Mouse (Mus musculus) midbrain, embryonic 11.5 days (tissue): ENCODE data around the gene Pik3r3. TPM values are rescaled to one million over a fixed set of nuclear protein-coding genes. Genes with fewer than 3 reads are reported as not detected.

ENCODE experiments used
- ATAC-seq: fragments of 200-750 bp; cut with Nextera tagmentation; 2 replicates; pipeline ENCODE4 v1.8.0; 2017; ENCODE audit warnings: moderate TSS enrichment, moderate library complexity; ENCODE audit not compliant: low FRiP score
- DNase-seq: peaks from one replicate; pipeline ENCODE4 v3.0.0; 2015; ENCODE audit warnings: low spot score; ENCODE audit errors: missing footprints
- H3K27ac ChIP-seq: fragments of 300-500 bp; sonication (generic); 2 replicates; pipeline ENCODE4 v1.5.1; 2014; ENCODE audit warnings: low read depth, low read length
- H3K27me3 ChIP-seq: fragments of 300-500 bp; sonication (generic); 2 replicates; pipeline ENCODE4 v1.6.1; 2014; ENCODE audit warnings: mild to moderate bottlenecking, low read length, moderate library complexity, mixed read lengths; ENCODE audit not compliant: control insufficient read depth, insufficient read depth
- H3K36me3 ChIP-seq: fragments of 300-500 bp; sonication (generic); 2 replicates; pipeline ENCODE4 v1.6.1; 2014; ENCODE audit warnings: mild to moderate bottlenecking, low read length, moderate library complexity, mixed read lengths; ENCODE audit not compliant: control insufficient read depth, insufficient read depth
- H3K4me1 ChIP-seq: fragments of 300-500 bp; sonication (generic); 2 replicates; pipeline ENCODE4 v1.6.1; 2014; ENCODE audit warnings: low read length; ENCODE audit not compliant: control insufficient read depth, insufficient read depth
- H3K4me2 ChIP-seq: fragments of 300-500 bp; sonication (generic); 2 replicates; pipeline ENCODE4 v1.6.1; 2014; ENCODE audit warnings: mild to moderate bottlenecking, moderate library complexity
- H3K4me3 ChIP-seq: fragments of 300-500 bp; sonication (generic); 2 replicates; pipeline ENCODE4 v1.5.1; 2014; ENCODE audit warnings: low read depth, low read length
- H3K9ac ChIP-seq: fragments of 300-500 bp; sonication (generic); 2 replicates; pipeline ENCODE4 v1.6.1; 2014; ENCODE audit warnings: low read length
- H3K9me3 ChIP-seq: fragments of 300-500 bp; sonication (generic); 2 replicates; pipeline ENCODE4 v1.6.1; 2016; ENCODE audit warnings: low read length; ENCODE audit not compliant: control insufficient read depth
- WGBS: fragments of 180-500 bp; shearing (Covaris S2); extraction: QIAGEN DNeasy Blood & Tissue Kit; methylation state at CpG from one replicate; pipeline ENCODE4 v1.1.7; 2014; 5-methylcytosine and 5-hydroxymethylcytosine counted together
- polyA plus RNA-seq: library from polyadenylated mRNA; unstranded; fragments of >200 nt; fragmentation: Nextera tagmentation; extraction: Ambion mirVana; gene quantifications from 2 replicates; pipeline ENCODE4 v1.2.1, GENCODE M21; 2014

Gene Pik3r3
- polyA plus RNA-seq, result 70.6 and 84.1 TPM in 2 replicates

DNA sequence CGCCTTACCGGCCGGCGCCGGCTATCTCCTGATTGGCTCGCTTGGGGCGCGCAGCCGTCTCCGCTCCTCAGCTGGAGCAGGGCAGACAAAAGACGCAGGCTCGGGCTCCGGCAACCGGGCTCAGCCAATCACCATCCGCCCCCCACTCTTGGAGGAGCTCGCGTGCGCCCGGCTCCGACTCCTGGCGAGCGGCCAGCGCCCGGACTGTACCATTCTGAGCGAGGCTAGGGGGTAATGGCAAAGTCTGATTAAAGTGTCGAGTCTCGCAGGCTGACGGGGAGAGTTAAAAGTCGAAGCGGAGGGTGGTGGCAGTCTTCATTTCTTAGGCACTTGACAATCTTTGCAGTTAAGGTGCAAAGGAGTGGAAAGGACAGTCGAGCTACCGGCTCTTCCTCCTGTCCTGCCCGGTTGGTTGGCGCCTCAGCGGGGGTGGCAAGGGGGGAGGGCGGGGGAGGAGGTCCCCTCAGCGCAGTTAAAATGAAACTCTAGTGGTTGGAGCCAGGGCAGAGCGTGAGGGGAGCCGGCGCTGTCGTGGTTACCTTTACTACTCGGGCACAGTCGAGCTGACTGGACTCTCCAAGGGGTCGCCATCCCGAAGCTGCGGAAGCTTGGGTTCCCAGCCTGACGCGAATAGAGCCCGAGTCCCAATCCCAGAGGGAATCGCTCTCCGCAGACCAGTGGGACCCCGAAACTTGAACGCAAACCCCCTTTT is at the start of gene Pik3r3:
TSS of gene Pik3r3 (plus strand) at position 479 of the 712 bp plus-strand sequence.
- no peaks in the 10 kb centered on the region for H3K27me3 ChIP-seq
- H3K4me2 ChIP-seq, result peak within 1 kb of the TSS; percentile 59
- no peaks in the 10 kb centered on the region for H3K9me3 ChIP-seq
- H3K4me1 ChIP-seq, result peaks cover 3% of the 10 kb centered on the region
- under 1% methylated on average over 52 of the region's 53 CpGs for WGBS
- no peaks in the 10 kb centered on the region for H3K36me3 ChIP-seq
- peak within 1 kb of the TSS; percentile 99 for H3K27ac ChIP-seq
- H3K9ac ChIP-seq, result peak within 1 kb of the TSS; percentile 99
- DNase-seq, result peak; percentile 99
- peak; percentile 99 for ATAC-seq
- peak within 1 kb of the TSS; percentile 73 for H3K4me3 ChIP-seq

DNA sequence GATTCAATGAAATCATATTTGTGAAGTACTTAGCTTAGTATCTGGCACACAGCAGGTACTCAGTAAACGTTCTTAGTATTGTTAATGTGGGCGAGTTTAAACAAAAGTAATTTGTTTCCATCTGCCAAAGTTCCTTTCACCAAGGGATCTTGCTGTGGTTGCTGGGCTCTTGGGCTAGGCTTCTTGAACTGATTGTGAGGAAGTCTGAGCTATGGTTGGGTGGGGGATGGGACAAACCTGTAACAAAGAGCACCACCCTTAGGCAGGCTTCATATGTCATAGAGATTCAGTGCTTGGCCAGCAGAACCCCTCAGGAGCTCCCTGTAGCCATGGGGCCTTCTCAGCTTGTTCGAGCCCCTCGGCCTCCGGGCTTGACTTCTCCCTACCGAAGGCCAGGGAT is 48.3 kb upstream of the Pik3r3 start, which contains the start of the genes 1700042G07Rik and Gm49337:
TSS of gene 1700042G07Rik (plus strand) at position 301 of the 400 bp plus-strand sequence.
TSS of gene Gm49337 (plus strand) at position 313 of the 400 bp plus-strand sequence.
- Histone ChIP-seq H3K4me3 (no peak within 1 kb of the TSS), H3K27ac (no peak within 1 kb of the TSS), H3K9me3 (no peaks in the 10 kb centered on the region), H3K9ac (no peak within 1 kb of the TSS), H3K4me1 (peaks cover 10% of the 10 kb centered on the region), H3K27me3 (no peaks in the 10 kb centered on the region), H3K4me2 (no peak within 1 kb of the TSS), H3K36me3 (no peaks in the 10 kb centered on the region)
- no peak for ATAC-seq
- 87% methylated on average over 6 of the region's 6 CpGs for WGBS
- no peak for DNase-seq

DNA sequence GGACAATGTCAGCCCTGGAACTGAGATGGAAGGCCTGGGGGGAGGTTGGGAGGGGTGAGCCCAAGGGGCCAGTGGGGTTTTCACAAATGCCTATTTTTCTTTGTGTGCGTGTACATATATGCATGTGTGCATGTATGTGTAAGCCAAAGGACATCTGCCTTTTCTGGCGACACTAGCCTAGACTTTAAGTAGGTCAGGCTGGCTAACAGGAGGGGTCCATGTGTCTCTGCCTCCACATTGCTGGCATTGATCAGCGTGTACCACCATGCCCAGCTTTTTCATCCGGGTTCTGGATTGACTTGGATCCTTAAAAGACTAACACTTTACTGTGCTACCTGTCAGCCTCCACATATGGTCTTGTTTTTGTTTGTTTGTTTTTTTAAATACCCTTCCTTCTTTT is 47.7 kb upstream of the Pik3r3 start:
- H3K9ac ChIP-seq, result no peak overlapping the region
- H3K27ac ChIP-seq, result no peak overlapping the region
- H3K4me1 ChIP-seq, result peaks cover 10% of the 10 kb centered on the region
- WGBS, result 90% methylated on average over 4 of the region's 4 CpGs
- no peak overlapping the region for H3K4me2 ChIP-seq
- no peaks in the 10 kb centered on the region for H3K36me3 ChIP-seq
- DNase-seq, result no peak
- no peak overlapping the region for H3K4me3 ChIP-seq
- H3K9me3 ChIP-seq, result no peaks in the 10 kb centered on the region
- no peak for ATAC-seq
- no peaks in the 10 kb centered on the region for H3K27me3 ChIP-seq

DNA sequence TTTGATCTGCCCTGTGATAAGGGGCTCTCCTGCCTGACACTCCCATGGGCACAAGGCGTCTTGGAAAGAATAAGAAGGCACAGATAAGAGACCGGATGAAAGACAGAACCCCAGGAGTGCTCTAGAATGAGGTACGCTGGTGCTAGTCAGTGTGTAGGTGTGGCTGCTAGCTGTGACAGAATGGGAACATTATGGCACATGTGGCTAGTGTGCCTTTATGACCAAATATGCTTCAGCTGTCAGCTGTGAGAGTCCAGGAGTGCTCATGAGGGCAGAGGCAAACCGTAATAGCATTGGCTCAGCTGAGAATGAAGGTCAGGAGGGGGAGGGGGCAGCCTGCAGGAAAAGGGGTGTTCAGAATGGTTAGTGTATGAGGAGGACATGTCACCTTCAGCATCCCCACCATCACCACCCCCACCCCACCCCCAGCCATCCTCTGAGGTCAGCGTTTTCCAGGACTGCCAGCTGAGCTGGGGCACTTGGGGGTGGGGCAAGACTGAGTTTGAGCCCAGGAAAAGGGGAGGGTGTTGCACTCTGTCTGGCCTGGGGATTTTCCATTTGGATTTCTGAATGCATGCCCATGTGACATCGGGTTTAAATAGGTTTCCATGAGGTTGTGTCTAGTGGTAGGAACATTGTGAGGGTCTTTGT is 46.8 kb upstream of the Pik3r3 start:
- no peak overlapping the region for H3K4me2 ChIP-seq
- H3K27ac ChIP-seq, result no peak overlapping the region
- 50% methylated on average over 6 of the region's 6 CpGs for WGBS
- DNase-seq, result no peak
- peak; percentile 25; the same call in 1 of the 2 replicates for ATAC-seq
- no peak overlapping the region for H3K9ac ChIP-seq
- H3K4me3 ChIP-seq, result no peak overlapping the region
- H3K36me3 ChIP-seq, result no peaks in the 10 kb centered on the region
- H3K27me3 ChIP-seq, result no peaks in the 10 kb centered on the region
- peaks cover 10% of the 10 kb centered on the region for H3K4me1 ChIP-seq
- no peaks in the 10 kb centered on the region for H3K9me3 ChIP-seq

DNA sequence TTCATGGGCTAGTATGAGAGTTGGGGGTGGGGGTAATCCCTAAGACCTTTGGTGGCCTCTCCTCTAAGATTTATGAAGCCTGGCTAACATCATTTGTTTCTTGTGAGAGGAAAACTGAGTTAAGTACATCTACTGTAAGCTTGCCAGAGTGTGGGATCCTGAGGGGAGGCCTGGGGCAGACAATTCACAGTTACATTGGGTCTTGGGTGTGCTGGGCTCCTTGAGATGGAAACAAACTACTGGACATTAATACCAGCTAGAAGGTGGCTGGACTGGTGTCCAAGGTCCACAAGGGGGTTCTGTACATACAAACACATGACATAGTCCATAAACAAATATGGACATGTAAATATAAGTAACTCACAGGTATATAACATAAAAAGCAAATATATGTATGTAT is 46.3 kb upstream of the Pik3r3 start:
- ATAC-seq (no peak), DNase-seq (no peak)
- Histone ChIP-seq H3K9me3 (no peaks in the 10 kb centered on the region), H3K4me3 (no peak overlapping the region), H3K4me2 (no peak overlapping the region), H3K4me1 (peaks cover 10% of the 10 kb centered on the region), H3K9ac (no peak overlapping the region), H3K27me3 (no peaks in the 10 kb centered on the region), H3K27ac (no peak overlapping the region), H3K36me3 (no peaks in the 10 kb centered on the region)

DNA sequence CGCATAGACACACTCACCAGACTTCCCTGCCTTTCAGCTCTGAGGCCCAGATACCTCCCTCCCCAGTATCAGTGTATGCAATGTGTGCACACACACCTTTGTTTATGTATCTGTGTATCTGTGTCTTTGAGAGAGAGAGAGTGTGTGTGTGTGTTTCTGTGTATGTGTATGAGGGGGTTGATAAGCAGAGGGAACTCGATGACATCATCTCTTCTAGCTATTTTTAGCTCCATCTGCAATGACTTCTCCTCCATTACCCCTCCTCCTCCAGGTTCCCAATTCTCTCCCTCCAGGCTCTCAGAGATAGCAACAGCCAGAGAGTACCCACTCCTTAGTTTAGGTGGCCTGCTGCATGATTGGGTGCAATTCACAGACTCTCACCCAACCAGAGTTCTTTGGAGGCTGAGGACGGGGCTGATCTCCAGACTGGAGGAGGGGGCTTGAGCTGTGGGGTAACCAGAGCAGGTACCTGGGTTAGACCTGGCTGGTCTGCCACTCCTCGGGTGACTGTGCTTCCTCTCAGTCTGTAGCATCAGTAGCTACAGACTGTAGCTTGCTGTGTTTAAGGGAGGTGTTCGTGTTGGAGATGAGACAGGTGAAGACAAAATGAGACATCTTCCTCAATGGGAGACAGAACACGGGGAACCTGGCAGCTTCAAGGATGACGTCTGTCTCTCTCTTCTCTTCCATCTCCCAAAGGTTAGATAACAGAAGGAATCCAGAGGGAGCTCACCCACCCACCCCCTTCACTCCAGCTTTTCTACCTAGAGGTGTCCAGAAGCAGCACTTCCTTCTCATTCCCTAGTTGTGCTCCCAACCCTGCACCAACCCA is 45.5 kb upstream of the Pik3r3 start:
- no peak overlapping the region for H3K4me2 ChIP-seq

DNA sequence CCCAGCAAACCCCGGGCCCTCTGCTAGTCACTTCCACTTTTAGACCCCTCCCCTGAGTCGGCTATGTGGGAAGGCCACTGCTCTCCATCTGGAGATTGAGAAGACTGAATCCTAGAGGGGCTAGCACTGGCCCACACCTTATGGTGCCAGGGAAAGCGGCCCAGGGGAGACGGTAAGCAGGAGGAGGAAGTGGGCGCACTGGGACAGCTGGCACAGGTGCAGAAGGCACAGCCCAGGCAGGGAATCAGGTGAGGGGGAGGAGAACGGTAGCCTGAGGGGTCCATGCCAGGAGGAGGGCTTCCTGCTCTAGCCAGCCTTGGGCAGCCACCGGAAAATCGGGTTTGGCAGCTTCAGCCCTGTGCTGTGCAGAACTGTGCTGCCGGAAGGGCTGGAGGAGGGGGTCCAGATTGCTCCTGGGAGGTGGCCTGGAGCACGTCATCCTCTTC is 44.9 kb upstream of the Pik3r3 start:
- Histone ChIP-seq H3K4me1 (peaks cover 10% of the 10 kb centered on the region), H3K4me2 (peak overlapping the region; percentile 27; the same call in 1 of the 2 replicates), H3K27me3 (no peaks in the 10 kb centered on the region), H3K4me3 (no peak overlapping the region), H3K36me3 (no peaks in the 10 kb centered on the region), H3K9me3 (no peaks in the 10 kb centered on the region), H3K27ac (no peak overlapping the region; the same call in 1 of the 2 replicates), H3K9ac (no peak overlapping the region)
- peak; percentile 93 for DNase-seq
- 25% methylated on average over 10 of the region's 10 CpGs for WGBS
- ATAC-seq, result peak; percentile 70

More for the DNA sequence above, 45.5 kb upstream of the Pik3r3 start:
- Histone ChIP-seq H3K4me1 (peaks cover 10% of the 10 kb centered on the region), H3K9me3 (no peaks in the 10 kb centered on the region), H3K27me3 (no peaks in the 10 kb centered on the region), H3K4me3 (no peak overlapping the region), H3K27ac (no peak overlapping the region), H3K9ac (no peak overlapping the region), H3K36me3 (no peaks in the 10 kb centered on the region)
- 74% methylated on average over 7 of the region's 7 CpGs for WGBS
- no peak for ATAC-seq
- no peak for DNase-seq

DNA sequence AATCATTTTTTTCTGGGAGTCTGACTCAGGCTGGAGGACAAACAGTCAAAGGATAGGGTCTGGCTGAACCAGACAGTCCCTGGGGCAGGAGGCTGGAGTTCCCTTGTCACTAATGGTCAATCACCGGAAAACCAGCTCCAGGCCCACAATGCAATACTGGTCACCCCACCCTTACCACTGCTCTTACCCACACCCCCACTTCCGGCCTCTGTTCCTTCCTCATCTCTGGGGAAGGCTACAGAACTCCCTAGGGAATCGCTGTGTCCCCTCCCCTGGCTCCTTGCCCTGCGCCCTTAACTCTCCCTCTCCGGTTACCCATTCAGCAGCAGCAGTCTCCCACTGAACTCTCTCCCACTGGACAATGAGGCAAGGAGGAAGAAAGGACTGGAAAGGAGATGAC is 44.3 kb upstream of the Pik3r3 start:
- ATAC-seq (0 out of 2 replicates have a peak, but pooled peaks have one; percentile 26), DNase-seq (peak; percentile 89)
- Histone ChIP-seq H3K4me1 (peaks cover 10% of the 10 kb centered on the region), H3K27ac (no peak overlapping the region), H3K4me2 (no peak overlapping the region), H3K9ac (0 out of 2 replicates have a peak overlapping the region, but pooled peaks have one; percentile 33), H3K36me3 (no peaks in the 10 kb centered on the region), H3K4me3 (no peak overlapping the region), H3K27me3 (no peaks in the 10 kb centered on the region), H3K9me3 (no peaks in the 10 kb centered on the region)
- 33% methylated on average over 5 of the region's 5 CpGs for WGBS
